Mouse (Mus musculus) C2C12 (cell line): ENCODE measurements around the gene Aar2.

Source experiments
- CEBPB ChIP-seq: IDR thresholded peaks from one replicate; pipeline ENCODE4 v1.6.1; 2011; ENCODE audit warnings: low read depth, mild to moderate bottlenecking, control low read depth, moderate library complexity
- CTCF ChIP-seq: IDR thresholded peaks from one replicate; pipeline ENCODE4 v1.5.1; 2011; ENCODE audit not compliant: control insufficient read depth, insufficient read depth, insufficient read length
- FOSL1 ChIP-seq: IDR thresholded peaks from one replicate; pipeline ENCODE4 v1.8.0; 2011; ENCODE audit warnings: mild to moderate bottlenecking, low read length; ENCODE audit not compliant: poor library complexity, insufficient read depth, severe bottlenecking
- MAX ChIP-seq: IDR thresholded peaks from one replicate; pipeline ENCODE4 v1.6.1; 2011; ENCODE audit warnings: mild to moderate bottlenecking, control low read depth
- MYOD1 ChIP-seq: IDR thresholded peaks from one replicate; pipeline ENCODE4 v1.6.1; 2011; ENCODE audit warnings: low read depth; ENCODE audit not compliant: control insufficient read depth, insufficient read length
- MYOG ChIP-seq: IDR thresholded peaks from one replicate; pipeline ENCODE4 v1.6.1; 2011; ENCODE audit not compliant: control insufficient read depth, insufficient read length; ENCODE audit errors: extremely low read depth
- USF1 ChIP-seq: IDR thresholded peaks from one replicate; pipeline ENCODE4 v1.6.1; 2011; ENCODE audit warnings: low read depth, mild to moderate bottlenecking, control low read depth, moderate library complexity

- no peak for TF ChIP-seq CTCF
- TF ChIP-seq USF1: no peak
- TF ChIP-seq CEBPB: no peak
- TF ChIP-seq MAX: no peak
- TF ChIP-seq MYOG: no peak
- no peak for TF ChIP-seq FOSL1
- TF ChIP-seq MYOD1: no peak
Observed at GRCm38 (mm10) chr2:156542410-156542809, 5.0 kb upstream of the Aar2 start.
